In the genomic region with DNA sequence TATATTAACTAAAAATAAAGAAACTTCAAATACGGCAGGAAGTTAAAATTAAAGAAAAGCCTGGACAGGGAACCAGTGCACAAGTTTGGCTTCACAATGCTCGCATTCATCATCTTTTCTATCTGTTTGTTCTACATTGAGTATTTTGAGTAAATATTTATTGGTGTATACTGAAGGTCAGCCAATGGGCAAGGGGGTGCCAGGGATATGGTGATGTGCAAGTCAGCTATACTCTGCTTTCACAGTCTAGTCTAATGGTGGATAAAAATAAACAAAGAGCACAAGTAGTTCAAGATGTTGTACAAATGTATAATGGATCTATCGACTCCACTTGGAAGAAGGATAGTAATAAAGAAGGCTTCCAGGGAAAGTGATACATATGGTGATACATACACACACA, we compare ENCODE assay signal across 26 mouse cellular contexts. TPM values are rescaled to one million over a fixed set of nuclear protein-coding genes. Genes with fewer than 3 reads are reported as not detected.
DNase-seq lines count a peak whose midpoint lies in the region; ATAC-seq and TF ChIP-seq lines count a peak whose summit lies in the region.
"Had no signal": no experiment of that assay in that cellular context is flagged by ENCODE, and none has a peak within 500 bp of the region (broad histone marks: within the 10 kb centered on the region; RNA-seq: fewer than 3 reads in every experiment).

No protein-coding gene starts in this region.

- H3K27ac ChIP-seq in kidney, adult 2 months (ENCODE audit: insufficient read depth, low read depth, low read length) = peak overlapping the region; percentile 99
- H3K27ac ChIP-seq in liver, postnatal 0 days (ENCODE audit: low read depth) = peak overlapping the region; percentile 94
- H3K27ac ChIP-seq in lung, embryonic 15.5 days = no peak overlapping the region
- H3K27ac ChIP-seq in lung, postnatal 0 days (ENCODE audit: low read length) = no peak overlapping the region
- H3K27ac ChIP-seq: embryonic facial prominence, embryonic 13.5 days; embryonic facial prominence, embryonic 15.5 days; forebrain, embryonic 10.5 days; forebrain, embryonic 12.5 days had no signal

- no peak overlapping the region for H3K4me3 ChIP-seq in kidney, adult 2 months (ENCODE audit: insufficient read depth, low read depth, low read length)
- H3K4me3 ChIP-seq in liver, postnatal 0 days (ENCODE audit: low read depth, low read length) = no peak overlapping the region
- H3K4me3 ChIP-seq in lung, embryonic 15.5 days = no peak overlapping the region
- H3K4me3 ChIP-seq in lung, postnatal 0 days (ENCODE audit: low read depth, low read length) = no peak overlapping the region
- no peak overlapping the region for H3K4me3 ChIP-seq in lung, adult 2 months (replicated peaks; ENCODE audit: extremely low read depth, low read depth, low read length)
- H3K4me3 ChIP-seq: embryonic facial prominence, embryonic 13.5 days; embryonic facial prominence, embryonic 15.5 days; erythroblast, embryonic 14.5 days; forebrain, embryonic 10.5 days; forebrain, embryonic 12.5 days had no signal

- H3K9ac ChIP-seq in liver, postnatal 0 days (replicated peaks) = no peak overlapping the region
- H3K9ac ChIP-seq in lung, embryonic 15.5 days = no peak overlapping the region
- H3K9ac ChIP-seq in lung, postnatal 0 days (replicated peaks; ENCODE audit: low read depth) = no peak overlapping the region
- H3K9ac ChIP-seq: embryonic facial prominence, embryonic 13.5 days; embryonic facial prominence, embryonic 15.5 days; forebrain, embryonic 12.5 days had no signal

- H3K9me3 ChIP-seq in liver, postnatal 0 days (ENCODE audit: low read length) = no peaks in the 10 kb centered on the region
- no peaks in the 10 kb centered on the region for H3K9me3 ChIP-seq in lung, embryonic 15.5 days
- H3K9me3 ChIP-seq in lung, postnatal 0 days (ENCODE audit: low read length) = no peaks in the 10 kb centered on the region
- H3K9me3 ChIP-seq: embryonic facial prominence, embryonic 13.5 days; embryonic facial prominence, embryonic 15.5 days; forebrain, embryonic 10.5 days; forebrain, embryonic 12.5 days had no signal

- no peak for ATAC-seq in liver, postnatal 0 days
- ATAC-seq in lung, embryonic 15.5 days (ENCODE audit: borderline replicate concordance, extremely low read depth, low FRiP score, low TSS enrichment) = peak; percentile 73; the same call in 1 of the 2 replicates
- 0 out of 2 replicates have a peak, but pooled peaks have one; percentile 18 for ATAC-seq in lung, postnatal 0 days
- ATAC-seq: forebrain, embryonic 14.5 days had no signal

- no peak for TF ChIP-seq EP300 in liver, postnatal 0 days (IDR thresholded peaks at IDR 0.05; ENCODE audit: low read depth)
- no peak for TF ChIP-seq EP300 in lung, postnatal 0 days (IDR thresholded peaks at IDR 0.05)

- no peak overlapping the region for H3K4me2 ChIP-seq in liver, postnatal 0 days (ENCODE audit: low read depth, low read length)
- H3K4me2 ChIP-seq in lung, embryonic 15.5 days = no peak overlapping the region
- no peak overlapping the region for H3K4me2 ChIP-seq in lung, postnatal 0 days (replicated peaks; ENCODE audit: low read depth, low read length)
- H3K4me2 ChIP-seq: embryonic facial prominence, embryonic 13.5 days; embryonic facial prominence, embryonic 15.5 days; forebrain, embryonic 12.5 days had no signal

- no peaks in the 10 kb centered on the region; the same call in 1 of the 2 replicates for H3K36me3 ChIP-seq in kidney, adult 2 months (ENCODE audit: control insufficient read depth, insufficient read depth, low read length)
- H3K36me3 ChIP-seq in liver, postnatal 0 days (replicated peaks; ENCODE audit: insufficient read depth, low read length) = no peaks in the 10 kb centered on the region; the same call in 1 of the 2 replicates
- H3K36me3 ChIP-seq in lung, embryonic 15.5 days = no peaks in the 10 kb centered on the region; the same call in 1 of the 2 replicates
- 0 out of 2 replicates have a peak, but pooled peaks cover 3% of the 10 kb centered on the region for H3K36me3 ChIP-seq in lung, postnatal 0 days (ENCODE audit: insufficient read depth, low read length)
- H3K36me3 ChIP-seq: embryonic facial prominence, embryonic 15.5 days had no signal

- no peaks in the 10 kb centered on the region for H3K27me3 ChIP-seq in kidney, adult 2 months (replicated peaks; ENCODE audit: control insufficient read depth, insufficient read depth, low read length)
- H3K27me3 ChIP-seq in liver, postnatal 0 days (ENCODE audit: insufficient read depth, low read length) = no peaks in the 10 kb centered on the region
- H3K27me3 ChIP-seq in lung, embryonic 15.5 days = no peaks in the 10 kb centered on the region
- H3K27me3 ChIP-seq in lung, postnatal 0 days (replicated peaks; ENCODE audit: insufficient read depth, low read length) = no peaks in the 10 kb centered on the region
- H3K27me3 ChIP-seq: embryonic facial prominence, embryonic 13.5 days; embryonic facial prominence, embryonic 15.5 days; forebrain, embryonic 12.5 days had no signal

- WGBS in kidney, adult 2 months = 82% methylated on average over 3 of the region's 3 CpGs
- WGBS in liver, postnatal 0 days (ENCODE audit: insufficient replicate concordance) = 81% methylated on average over 3 of the region's 3 CpGs
- WGBS in lung, embryonic 15.5 days = 49% methylated on average over 3 of the region's 3 CpGs
- 36% methylated on average over 3 of the region's 3 CpGs for WGBS in lung, postnatal 0 days
- 33% methylated on average over 3 of the region's 3 CpGs for WGBS in lung, adult 2 months

- H3K4me1 ChIP-seq in kidney, adult 2 months (ENCODE audit: control insufficient read depth, insufficient read depth, low read length) = peaks cover 35% of the 10 kb centered on the region
- peaks cover 13% of the 10 kb centered on the region for H3K4me1 ChIP-seq in liver, postnatal 0 days (ENCODE audit: insufficient read depth)
- peaks cover 18% of the 10 kb centered on the region; the same call in 1 of the 2 replicates for H3K4me1 ChIP-seq in lung, embryonic 15.5 days
- peaks cover 6% of the 10 kb centered on the region; the same call in 1 of the 2 replicates for H3K4me1 ChIP-seq in lung, postnatal 0 days (ENCODE audit: insufficient read depth, low read depth, low read length)
- H3K4me1 ChIP-seq in lung, adult 2 months (ENCODE audit: control insufficient read depth, insufficient read depth, low read length) = peaks cover 9% of the 10 kb centered on the region
- H3K4me1 ChIP-seq: embryonic facial prominence, embryonic 15.5 days had no signal

- no peak for TF ChIP-seq CTCF in kidney, adult 2 months (conservative IDR thresholded peaks at IDR 0.05; ENCODE audit: insufficient read depth, insufficient read length, low read depth, low read length)
- TF ChIP-seq CTCF in liver, postnatal 0 days (IDR thresholded peaks at IDR 0.05; ENCODE audit: low read depth) = no peak
- TF ChIP-seq CTCF in lung, postnatal 0 days (IDR thresholded peaks at IDR 0.05) = no peak
- no peak for TF ChIP-seq CTCF in lung, adult 2 months (IDR thresholded peaks at IDR 0.05; ENCODE audit: insufficient read depth, low read length)

- DNase-seq in kidney, adult 2 months = no peak
- no peak for DNase-seq in kidney, postnatal 36 days
- DNase-seq in liver, postnatal 0 days = no peak
- no peak for DNase-seq in liver
- no peak for DNase-seq in lung, postnatal 25 days (ENCODE audit: low spot score)
- DNase-seq in lung, postnatal 0 days (ENCODE audit: low spot score) = no peak
- DNase-seq in lung, adult 2 months = no peak
- DNase-seq: adrenal gland, adult 2 months; adrenal gland, postnatal 10 days; adrenal gland, postnatal 25 days; cerebellum, adult 11 months; cerebellum, adult 18-20 months; cerebellum, adult 8-10 months; cerebellum, adult 9-11 months; cerebellum, postnatal 14 days; cerebellum, postnatal 36 days; embryo, embryonic 11 days had no signal

- no peak for TF ChIP-seq POLR2A in kidney, adult 2 months (IDR thresholded peaks at IDR 0.05; ENCODE audit: low read depth, low read length)
- TF ChIP-seq POLR2A in lung, adult 2 months (IDR thresholded peaks at IDR 0.05; ENCODE audit: borderline replicate concordance, extremely low read depth, low read depth, low read length) = no peak

RNA-seq across cellular contexts. Expression of a gene that starts 55.5 kb away (rescaled TPM):
- not detected in 2 replicates for polyA plus RNA-seq in kidney, adult 2 months (2012; rRNA removed)
- not detected in 2 replicates for polyA plus RNA-seq in liver, postnatal 0 days (2015; fragmentation: Nextera tagmentation; extraction: Ambion mirVana)
- polyA plus RNA-seq in lung, embryonic 15.5 days (2015; fragmentation: Nextera tagmentation; extraction: Ambion mirVana) = not detected in 2 replicates
- not detected in 2 replicates for polyA plus RNA-seq in lung, postnatal 0 days (2015; fragmentation: Nextera tagmentation; extraction: Ambion mirVana)
- polyA plus RNA-seq in lung, adult 2 months (2012; rRNA removed) = not detected in 2 replicates
- polyA plus RNA-seq: adrenal gland, adult 2 months; C2C12; embryonic facial prominence, embryonic 11.5 days; embryonic facial prominence, embryonic 13.5 days; embryonic facial prominence, embryonic 15.5 days; erythroblast, embryonic 14.5 days; forebrain, embryonic 10.5 days; forebrain, embryonic 12.5 days; forebrain, embryonic 14.5 days had no signal

Comparison
In these comparisons a context has a peak if more than half of its experiments do, and no peak if none do; other contexts are left out.
1. H3K27ac ChIP-seq: peak in kidney, adult 2 months (single experiment) and liver, postnatal 0 days (single experiment); none in lung, embryonic 15.5 days (single experiment) and lung, postnatal 0 days (single experiment).